Mouse (Mus musculus) megakaryocyte, embryonic 14.5 days (primary cell): ENCODE measurements at regions not wholly inside any gene's neighbourhood (a gene's known extent, or its start where the extent isn't known, plus 50 kb on each side); places are given as distances from the start of the nearest gene placed in this dataset.
A peak's percentile ranks its signal among the peaks of the same experiment; 100 is the strongest.

ENCODE experiments used
- H3K27me3 ChIP-seq: replicated peaks from 2 replicates; pipeline ENCODE3; 2012; ENCODE audit warnings: inconsistent platforms
- H3K36me3 ChIP-seq: replicated peaks from 2 replicates; pipeline ENCODE3; 2012; ENCODE audit warnings: low read length, inconsistent platforms, mixed read lengths
- H3K4me1 ChIP-seq: 2 replicates; pipeline ENCODE4 v1.6.1; 2012; ENCODE audit warnings: inconsistent platforms
- H3K4me3 ChIP-seq: replicated peaks from 2 replicates; pipeline ENCODE3; 2012; ENCODE audit warnings: moderate library complexity, mild to moderate bottlenecking, inconsistent platforms
- H3K9me3 ChIP-seq: 2 replicates; pipeline ENCODE4 v1.6.1; 2012; ENCODE audit warnings: inconsistent platforms
- FLI1 ChIP-seq: IDR thresholded peaks from 2 replicates; pipeline ENCODE4 v1.6.1; 2012; ENCODE audit warnings: low read length, inconsistent platforms, mixed read lengths
- GATA1 ChIP-seq: IDR thresholded peaks from 3 replicates; pipeline ENCODE4 v1.6.1; 2012; ENCODE audit warnings: mixed read lengths, low read length, inconsistent platforms, borderline replicate concordance

GRCm38 (mm10) chr8:89582566-89582965 is 538.6 kb upstream of the Sall1 start:
- Histone ChIP-seq H3K4me3 (no peak overlapping the region), H3K36me3 (no peaks in the 10 kb centered on the region), H3K4me1 (no peaks in the 10 kb centered on the region), H3K9me3 (no peaks in the 10 kb centered on the region), H3K27me3 (no peaks in the 10 kb centered on the region)
- TF ChIP-seq GATA1 (no peak), FLI1 (no peak)

GRCm38 (mm10) chr8:89571816-89572215 is 527.9 kb upstream of the Sall1 start:
- Histone ChIP-seq H3K4me3 (no peak overlapping the region), H3K27me3 (no peaks in the 10 kb centered on the region), H3K9me3 (no peaks in the 10 kb centered on the region), H3K4me1 (no peaks in the 10 kb centered on the region), H3K36me3 (no peaks in the 10 kb centered on the region)
- no peak for TF ChIP-seq GATA1
- TF ChIP-seq FLI1: no peak

GRCm38 (mm10) chr8:89570639-89571325 is 526.8 kb upstream of the Sall1 start:
- Histone ChIP-seq H3K27me3 (no peaks in the 10 kb centered on the region), H3K4me3 (no peak overlapping the region), H3K36me3 (no peaks in the 10 kb centered on the region), H3K4me1 (no peaks in the 10 kb centered on the region), H3K9me3 (no peaks in the 10 kb centered on the region; the same call in 1 of the 2 replicates)
- TF ChIP-seq GATA1: no peak
- TF ChIP-seq FLI1: no peak

GRCm38 (mm10) chr8:89569406-89569805 is 525.4 kb upstream of the Sall1 start:
- Histone ChIP-seq H3K4me3 (peak overlapping the region; percentile 76), H3K27me3 (no peaks in the 10 kb centered on the region)

GRCm38 (mm10) chr8:89568641-89569040 is 524.7 kb upstream of the Sall1 start:
- no peaks in the 10 kb centered on the region; the same call in 1 of the 2 replicates for H3K9me3 ChIP-seq
- no peak overlapping the region for H3K4me3 ChIP-seq
- H3K4me1 ChIP-seq: no peaks in the 10 kb centered on the region
- H3K36me3 ChIP-seq: no peaks in the 10 kb centered on the region
- TF ChIP-seq GATA1 (no peak), FLI1 (no peak)
- no peaks in the 10 kb centered on the region for H3K27me3 ChIP-seq

More at GRCm38 (mm10) chr8:89569406-89569805, 525.4 kb upstream of the Sall1 start:
- Histone ChIP-seq H3K36me3 (no peaks in the 10 kb centered on the region), H3K9me3 (no peaks in the 10 kb centered on the region; the same call in 1 of the 2 replicates), H3K4me1 (no peaks in the 10 kb centered on the region)
- TF ChIP-seq GATA1 (no peak), FLI1 (no peak)

- no peak for TF ChIP-seq FLI1
- no peak for TF ChIP-seq GATA1
- no peaks in the 10 kb centered on the region for H3K36me3 ChIP-seq
- H3K4me3 ChIP-seq: no peak overlapping the region
- H3K9me3 ChIP-seq: no peaks in the 10 kb centered on the region; the same call in 1 of the 2 replicates
- H3K27me3 ChIP-seq: no peaks in the 10 kb centered on the region
- no peaks in the 10 kb centered on the region for H3K4me1 ChIP-seq
Measured at GRCm38 (mm10) chr8:89566986-89567385, 523.0 kb upstream of the Sall1 start.

GRCm38 (mm10) chr8:89566461-89566860 is 522.5 kb upstream of the Sall1 start:
- H3K27me3 ChIP-seq: no peaks in the 10 kb centered on the region
- H3K4me3 ChIP-seq: no peak overlapping the region
- no peaks in the 10 kb centered on the region; the same call in 1 of the 2 replicates for H3K9me3 ChIP-seq
- H3K36me3 ChIP-seq: no peaks in the 10 kb centered on the region
- H3K4me1 ChIP-seq: no peaks in the 10 kb centered on the region
- TF ChIP-seq GATA1: no peak
- no peak for TF ChIP-seq FLI1

GRCm38 (mm10) chr8:89565147-89565826 is 521.3 kb upstream of the Sall1 start:
- no peaks in the 10 kb centered on the region; the same call in 1 of the 2 replicates for H3K9me3 ChIP-seq
- no peaks in the 10 kb centered on the region for H3K27me3 ChIP-seq
- no peaks in the 10 kb centered on the region for H3K4me1 ChIP-seq
- no peak overlapping the region for H3K4me3 ChIP-seq
- TF ChIP-seq FLI1 (no peak), GATA1 (no peak)
- H3K36me3 ChIP-seq: no peaks in the 10 kb centered on the region

- no peak overlapping the region for H3K4me3 ChIP-seq
- H3K36me3 ChIP-seq: no peaks in the 10 kb centered on the region
- no peaks in the 10 kb centered on the region for H3K27me3 ChIP-seq
- H3K4me1 ChIP-seq: no peaks in the 10 kb centered on the region
- TF ChIP-seq GATA1: no peak
- H3K9me3 ChIP-seq: no peaks in the 10 kb centered on the region; the same call in 1 of the 2 replicates
Measured at GRCm38 (mm10) chr8:89563544-89563943, 519.6 kb upstream of the Sall1 start.

GRCm38 (mm10) chr8:89562597-89562996 is 518.6 kb upstream of the Sall1 start:
- Histone ChIP-seq H3K9me3 (no peaks in the 10 kb centered on the region; the same call in 1 of the 2 replicates), H3K4me1 (no peaks in the 10 kb centered on the region), H3K36me3 (no peaks in the 10 kb centered on the region), H3K4me3 (no peak overlapping the region), H3K27me3 (no peaks in the 10 kb centered on the region)
- no peak for TF ChIP-seq FLI1
- TF ChIP-seq GATA1: no peak
